Mouse (Mus musculus) neural tube, embryonic 14.5 days (tissue): ENCODE data around the gene Lemd2. TPM values are rescaled to one million over a fixed set of nuclear protein-coding genes. Genes with fewer than 3 reads are reported as not detected.
A peak's percentile ranks its signal among the peaks of the same experiment; 100 is the strongest.

ENCODE experiments used
- ATAC-seq: fragments of 200-750 bp; cut with Nextera tagmentation; 2 replicates; pipeline ENCODE4 v1.8.0; 2017; ENCODE audit warnings: low read depth, mild to moderate bottlenecking, moderate TSS enrichment, moderate library complexity
- H3K27ac ChIP-seq: fragments of 300-500 bp; sonication (generic); 2 replicates; pipeline ENCODE4 v1.5.1; 2014; ENCODE audit warnings: low read depth, mild to moderate bottlenecking, control low read depth, low read length, moderate library complexity, mixed read lengths
- H3K27me3 ChIP-seq: fragments of 300-500 bp; sonication (generic); 2 replicates; pipeline ENCODE4 v1.6.1; 2014; ENCODE audit warnings: low read length; ENCODE audit not compliant: control insufficient read depth, insufficient read depth
- H3K36me3 ChIP-seq: fragments of 300-500 bp; sonication (generic); 2 replicates; pipeline ENCODE4 v1.6.1; 2014; ENCODE audit warnings: low read length, mixed read lengths; ENCODE audit not compliant: control insufficient read depth, insufficient read depth
- H3K4me1 ChIP-seq: fragments of 300-500 bp; sonication (generic); 2 replicates; pipeline ENCODE4 v1.6.1; 2014; ENCODE audit warnings: low read length; ENCODE audit not compliant: control insufficient read depth, insufficient read depth
- H3K4me2 ChIP-seq: fragments of 300-500 bp; sonication (generic); 2 replicates; pipeline ENCODE4 v1.6.1; 2014; ENCODE audit warnings: mild to moderate bottlenecking, low read depth, low read length, control low read depth
- H3K4me3 ChIP-seq: fragments of 300-500 bp; sonication (generic); 2 replicates; pipeline ENCODE4 v1.5.1; 2014; ENCODE audit warnings: low read depth, low read length, control low read depth, mixed read lengths
- H3K9ac ChIP-seq: fragments of 300-500 bp; sonication (generic); replicated peaks from 2 replicates; pipeline ENCODE4 v1.6.1; 2014; ENCODE audit warnings: low read depth, mild to moderate bottlenecking, control low read depth, low read length, mixed read lengths
- H3K9me3 ChIP-seq: fragments of 300-500 bp; sonication (generic); 2 replicates; pipeline ENCODE4 v1.6.1; 2016; ENCODE audit warnings: low read length; ENCODE audit not compliant: control insufficient read depth
- WGBS: fragments of 180-500 bp; shearing (Covaris S2); extraction: QIAGEN DNeasy Blood & Tissue Kit; methylation state at CpG from one replicate; pipeline ENCODE4 v1.1.7; 2014; 5-methylcytosine and 5-hydroxymethylcytosine counted together
- polyA plus RNA-seq: library from polyadenylated mRNA; unstranded; fragments of >200 nt; fragmentation: Nextera tagmentation; extraction: Ambion mirVana; gene quantifications from 2 replicates; pipeline ENCODE4 v1.2.1, GENCODE M21; 2014

Gene Lemd2
- 15.6 and 18.0 TPM in 2 replicates for polyA plus RNA-seq

DNA sequence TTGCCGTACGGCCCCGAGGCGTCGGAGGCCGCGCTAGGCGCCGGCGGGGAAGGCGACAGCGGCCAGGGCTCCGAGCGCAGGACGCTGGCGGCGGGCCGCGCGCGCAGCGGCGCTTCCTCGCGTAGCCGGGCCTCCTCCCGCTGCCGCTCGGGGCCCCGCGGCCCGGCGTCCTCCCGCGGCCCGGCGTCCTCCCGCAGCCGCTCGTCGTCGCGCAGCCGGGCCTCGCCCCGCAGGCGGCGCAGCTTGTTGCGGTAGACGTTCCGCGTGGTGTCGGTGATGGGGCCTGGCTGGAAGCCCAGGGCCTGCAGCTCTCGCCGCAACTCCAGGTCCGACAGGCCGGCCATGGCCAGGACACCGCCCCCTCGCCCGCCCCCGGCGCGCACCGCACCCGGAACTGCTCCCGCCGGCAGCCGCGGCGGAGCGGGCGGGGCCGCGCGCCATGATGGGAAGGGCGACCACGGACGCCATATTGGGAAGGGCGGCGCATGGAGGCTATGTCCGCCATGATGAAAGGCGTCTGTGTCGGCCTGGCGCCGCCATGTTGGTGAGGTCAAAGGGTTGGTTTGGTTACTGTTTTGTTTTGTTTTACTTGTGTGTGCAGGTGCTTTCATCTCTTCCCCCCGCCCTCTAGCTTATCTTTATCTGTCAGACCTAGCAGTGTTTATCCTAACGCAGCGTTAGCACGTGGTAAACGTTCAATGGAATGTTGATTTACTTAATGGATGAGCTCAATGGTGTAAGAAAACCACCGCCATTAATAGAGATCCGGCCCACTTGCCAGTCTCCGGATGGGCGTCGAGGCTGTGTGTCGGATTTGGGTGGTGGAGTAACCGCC lies at the start of gene Lemd2:
Gene Lemd2, minus strand, starts transcription at position 395 of the 835 bp plus-strand sequence.
- Histone ChIP-seq H3K36me3 (no peaks in the 10 kb centered on the region), H3K27me3 (no peaks in the 10 kb centered on the region), H3K9me3 (no peaks in the 10 kb centered on the region), H3K4me2 (peak within 1 kb of the TSS; percentile 76), H3K4me1 (peaks cover 45% of the 10 kb centered on the region), H3K27ac (peak within 1 kb of the TSS; percentile 96), H3K9ac (peak within 1 kb of the TSS; percentile 97), H3K4me3 (peak within 1 kb of the TSS; percentile 87)
- WGBS: 5% methylated on average over 76 of the region's 97 CpGs
- peak; percentile 86 for ATAC-seq

DNA sequence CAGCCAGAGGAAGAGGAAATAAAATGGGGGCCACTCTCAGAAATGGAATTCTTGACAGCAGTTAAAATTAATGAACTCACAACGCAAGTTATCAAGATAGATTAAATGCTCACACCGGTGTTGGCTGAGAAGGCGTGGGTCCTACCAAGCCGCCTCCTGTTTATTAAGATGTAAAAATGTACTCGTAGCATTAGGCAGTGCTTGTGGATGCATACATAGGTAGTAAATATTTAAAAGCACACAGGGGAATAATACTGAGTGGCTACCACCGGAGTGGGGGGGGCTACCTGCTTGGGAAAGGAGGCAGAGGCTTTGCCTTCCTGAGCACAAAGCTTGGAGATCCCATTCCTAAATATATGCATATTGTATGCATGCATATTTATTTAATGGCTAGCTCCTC lies 46.9 kb upstream of the Lemd2 start:
- Histone ChIP-seq H3K36me3 (no peaks in the 10 kb centered on the region), H3K9ac (no peak overlapping the region), H3K4me1 (0 out of 2 replicates have a peak, but pooled peaks cover 10% of the 10 kb centered on the region), H3K27ac (no peak overlapping the region; the same call in 1 of the 2 replicates), H3K4me3 (no peak overlapping the region), H3K27me3 (no peaks in the 10 kb centered on the region), H3K9me3 (no peaks in the 10 kb centered on the region), H3K4me2 (no peak overlapping the region)
- 48% methylated on average over 6 of the region's 6 CpGs for WGBS
- peak; percentile 71 for ATAC-seq

DNA sequence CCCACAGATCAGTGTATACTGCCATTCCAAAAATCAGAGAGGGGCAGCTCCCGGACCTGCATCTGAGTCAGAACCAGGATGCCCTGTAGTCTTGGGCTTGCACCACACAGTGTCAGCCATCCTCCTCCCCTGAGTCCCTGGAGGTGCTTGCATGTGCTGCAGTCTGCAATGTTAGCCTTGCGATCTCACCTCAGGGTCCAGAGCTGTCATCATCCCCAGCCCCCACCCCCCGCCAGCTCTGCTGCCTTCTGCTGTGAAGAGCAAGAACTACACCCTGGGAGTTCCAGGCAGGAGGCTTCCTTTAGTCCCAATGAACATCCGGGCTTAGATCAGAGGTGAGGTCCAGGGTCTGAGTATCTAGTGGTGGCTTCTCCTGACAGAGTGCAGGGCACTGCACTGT lies 46.2 kb upstream of the Lemd2 start:
- Histone ChIP-seq H3K27ac (peak overlapping the region; percentile 4; the same call in 1 of the 2 replicates), H3K27me3 (no peaks in the 10 kb centered on the region), H3K4me1 (0 out of 2 replicates have a peak, but pooled peaks cover 10% of the 10 kb centered on the region), H3K9me3 (no peaks in the 10 kb centered on the region), H3K36me3 (no peaks in the 10 kb centered on the region), H3K4me2 (no peak overlapping the region), H3K4me3 (no peak overlapping the region), H3K9ac (no peak overlapping the region)
- 19% methylated on average over 4 of the region's 4 CpGs for WGBS
- peak; percentile 41; the same call in 1 of the 2 replicates for ATAC-seq

DNA sequence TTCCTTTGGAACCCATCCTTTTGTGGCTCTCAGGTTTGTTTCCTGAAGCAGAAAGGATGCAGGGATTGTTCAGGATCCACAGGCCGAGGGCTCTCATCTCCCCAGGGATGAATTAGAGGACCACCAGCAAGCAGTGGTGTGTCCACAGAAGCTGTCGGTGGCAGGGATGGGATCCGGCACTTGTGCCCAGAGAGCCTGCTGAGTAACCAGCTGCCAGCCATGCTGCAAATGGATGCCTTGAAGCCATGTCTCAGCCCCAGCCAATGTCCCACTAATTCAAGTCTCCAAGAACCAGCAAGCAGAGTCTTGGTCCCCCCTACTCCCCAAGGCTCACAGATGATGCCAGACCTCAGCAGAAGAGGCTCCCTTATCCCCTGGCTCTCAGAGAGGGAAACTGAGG lies 44.8 kb upstream of the Lemd2 start:
- Histone ChIP-seq H3K4me2 (no peak overlapping the region), H3K27ac (no peak overlapping the region), H3K27me3 (no peaks in the 10 kb centered on the region), H3K4me3 (no peak overlapping the region), H3K36me3 (no peaks in the 10 kb centered on the region), H3K4me1 (0 out of 2 replicates have a peak, but pooled peaks cover 10% of the 10 kb centered on the region), H3K9ac (no peak overlapping the region), H3K9me3 (no peaks in the 10 kb centered on the region)
- 58% methylated on average over 3 of the region's 3 CpGs for WGBS
- ATAC-seq: no peak

DNA sequence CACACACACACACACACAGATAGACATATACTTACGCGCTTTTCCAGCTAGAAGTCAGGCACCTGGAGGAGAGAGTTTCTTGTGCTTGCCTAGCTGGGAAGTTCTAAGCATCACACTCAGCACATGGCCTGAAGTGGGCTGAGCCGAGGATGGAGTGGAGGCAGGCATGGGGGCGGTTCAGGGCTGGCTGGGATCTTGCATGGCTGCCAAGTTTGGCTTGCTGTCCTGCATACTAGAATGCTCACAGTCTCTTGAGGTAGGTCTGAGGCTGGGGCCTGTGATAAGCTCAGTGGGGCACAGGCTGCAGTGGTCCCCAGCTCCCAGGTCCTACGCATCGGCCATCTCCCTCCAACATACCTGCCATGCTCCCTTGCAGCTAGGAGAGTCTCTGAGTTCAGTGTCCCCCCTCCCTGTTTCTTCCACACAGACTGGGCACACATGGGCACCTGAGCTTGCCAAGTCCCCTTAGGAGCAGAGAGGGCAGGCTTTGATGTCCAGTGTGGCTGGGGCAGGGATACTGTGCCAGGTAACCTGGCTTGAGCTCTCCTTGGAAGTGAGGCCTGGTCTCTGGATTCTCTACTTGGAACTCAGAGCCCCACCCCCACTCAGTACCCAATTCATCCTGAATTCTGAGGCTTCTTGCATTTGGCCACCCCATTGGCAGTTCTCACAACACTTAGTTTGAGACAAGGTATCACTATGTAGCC lies 43.6 kb upstream of the Lemd2 start:
- 0 out of 2 replicates have a peak, but pooled peaks cover 10% of the 10 kb centered on the region for H3K4me1 ChIP-seq
- H3K27ac ChIP-seq: no peak overlapping the region
- H3K36me3 ChIP-seq: no peaks in the 10 kb centered on the region
- no peak for ATAC-seq
- 91% methylated on average over 6 of the region's 6 CpGs for WGBS
- H3K4me2 ChIP-seq: no peak overlapping the region
- H3K4me3 ChIP-seq: no peak overlapping the region
- no peaks in the 10 kb centered on the region for H3K27me3 ChIP-seq
- H3K9me3 ChIP-seq: no peaks in the 10 kb centered on the region
- H3K9ac ChIP-seq: no peak overlapping the region

DNA sequence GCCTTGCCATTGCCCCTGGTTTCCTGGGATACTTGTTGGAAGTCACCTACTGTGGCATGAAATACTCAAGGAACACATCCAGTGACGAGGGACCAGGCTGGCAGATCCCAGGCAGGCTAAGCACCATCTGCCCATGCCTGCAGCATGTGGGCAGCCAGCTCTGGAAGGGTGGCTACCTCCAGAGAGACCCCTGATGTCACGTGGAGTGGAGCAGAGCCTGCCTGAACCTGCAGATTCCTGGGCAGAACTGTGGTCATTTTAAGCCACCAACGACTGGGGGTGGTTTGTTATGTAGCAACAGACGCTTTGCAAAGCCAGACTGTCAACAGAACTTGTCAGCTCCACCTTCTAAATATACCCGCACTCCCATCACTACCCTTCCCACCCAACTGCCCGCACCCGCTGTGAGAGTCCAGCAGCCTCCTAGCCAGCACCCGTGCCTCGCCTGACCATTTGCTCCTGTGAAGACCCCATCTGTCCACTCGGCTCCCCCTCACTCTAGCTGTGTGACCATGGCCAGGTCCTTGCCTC lies 41.6 kb upstream of the Lemd2 start:
- Histone ChIP-seq H3K4me3 (no peak overlapping the region), H3K4me2 (no peak overlapping the region)
- 77% methylated on average over 10 of the region's 10 CpGs for WGBS

DNA sequence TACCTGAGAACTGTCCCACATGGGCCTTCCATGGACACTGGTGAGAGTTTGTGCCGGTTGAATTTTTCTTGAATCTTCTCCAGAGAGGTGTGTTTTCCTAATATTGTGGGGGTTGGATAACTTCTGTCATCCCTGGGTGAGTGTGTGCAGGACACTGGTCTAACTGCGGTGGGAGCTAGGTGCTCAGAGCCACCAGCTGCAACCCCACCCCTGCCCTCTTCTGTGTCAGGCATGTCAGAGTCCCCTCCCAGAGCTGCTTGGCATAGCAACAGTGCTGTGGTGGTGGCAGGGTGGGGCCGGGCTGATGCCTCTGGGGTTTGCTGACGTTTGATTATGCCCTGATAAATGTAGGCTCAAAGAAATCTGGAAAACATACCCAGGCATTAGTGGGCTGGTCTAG lies 40.6 kb upstream of the Lemd2 start:
- WGBS: 86% methylated on average over 4 of the region's 4 CpGs

More for the DNA sequence above, 41.6 kb upstream of the Lemd2 start:
- H3K36me3 ChIP-seq: no peaks in the 10 kb centered on the region
- H3K4me1 ChIP-seq: 0 out of 2 replicates have a peak, but pooled peaks cover 5% of the 10 kb centered on the region
- no peaks in the 10 kb centered on the region for H3K27me3 ChIP-seq
- H3K9ac ChIP-seq: no peak overlapping the region
- H3K27ac ChIP-seq: no peak overlapping the region
- no peaks in the 10 kb centered on the region for H3K9me3 ChIP-seq
- no peak for ATAC-seq

DNA sequence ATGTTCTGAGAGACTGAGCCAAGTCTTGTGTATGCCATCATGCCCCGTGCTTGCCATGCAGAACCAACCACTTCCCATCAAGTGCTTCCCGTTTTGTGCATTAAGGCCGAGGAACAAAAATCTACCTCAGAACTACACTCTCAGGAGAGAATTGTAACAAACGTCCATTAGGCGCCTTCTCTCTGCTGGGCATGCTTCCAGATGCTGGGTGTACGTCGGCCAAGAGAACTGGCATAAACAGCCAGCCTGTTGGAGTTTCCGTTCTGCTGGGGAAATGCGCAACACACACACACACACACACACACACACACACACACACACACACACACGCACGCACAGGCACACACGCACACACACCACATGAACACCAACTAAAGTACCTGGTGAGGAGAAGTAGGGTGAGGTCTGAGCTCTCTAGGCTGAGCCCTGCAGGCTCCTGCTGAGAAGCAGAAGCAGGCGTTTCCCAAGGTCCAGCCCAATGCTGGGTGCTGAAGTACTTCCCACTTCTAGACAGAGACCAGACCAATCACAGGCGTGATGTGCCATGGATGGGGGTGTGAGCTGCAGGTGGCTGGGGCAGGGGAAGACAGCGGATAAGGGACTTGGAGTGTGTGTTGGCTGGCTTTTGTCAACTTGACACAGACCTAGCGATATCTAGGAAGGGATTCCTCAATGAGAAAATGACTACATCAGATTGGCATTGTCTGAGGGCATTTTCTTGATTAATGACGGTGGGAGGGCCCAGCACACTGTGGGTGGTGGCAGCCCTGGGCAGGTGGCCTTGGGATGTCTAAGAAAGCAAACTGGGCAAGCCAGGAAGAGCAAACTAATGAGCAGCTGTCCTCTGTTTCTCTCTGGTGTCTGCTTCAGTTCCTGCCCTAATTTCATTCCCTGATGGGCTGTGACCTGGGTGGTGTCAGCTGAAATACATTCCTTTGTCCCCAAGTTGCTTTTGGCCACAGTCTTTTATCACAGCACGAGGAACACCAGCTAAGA lies 38.2 kb upstream of the Lemd2 start:
- Histone ChIP-seq H3K27ac (no peak overlapping the region), H3K4me3 (no peak overlapping the region), H3K9me3 (no peaks in the 10 kb centered on the region), H3K4me2 (no peak overlapping the region), H3K27me3 (no peaks in the 10 kb centered on the region), H3K4me1 (peaks cover 5% of the 10 kb centered on the region; the same call in 1 of the 2 replicates), H3K36me3 (no peaks in the 10 kb centered on the region), H3K9ac (no peak overlapping the region)
- WGBS: 47% methylated on average over 18 of the region's 18 CpGs
- no peak for ATAC-seq

More for the DNA sequence above, 40.6 kb upstream of the Lemd2 start:
- no peak overlapping the region for H3K27ac ChIP-seq
- no peak overlapping the region for H3K4me3 ChIP-seq
- no peak overlapping the region for H3K9ac ChIP-seq
- no peaks in the 10 kb centered on the region for H3K9me3 ChIP-seq
- H3K4me2 ChIP-seq: no peak overlapping the region
- no peaks in the 10 kb centered on the region for H3K27me3 ChIP-seq
- peaks cover 5% of the 10 kb centered on the region; the same call in 1 of the 2 replicates for H3K4me1 ChIP-seq
- no peak for ATAC-seq
- H3K36me3 ChIP-seq: no peaks in the 10 kb centered on the region
